Mouse (Mus musculus): ENCODE results near the gene Lyrm9. TPM values are rescaled to one million over a fixed set of nuclear protein-coding genes. Genes with fewer than 3 reads are reported as not detected.

Lyrm9 gene
- polyA plus RNA-seq, 1 experiment from 2014 or later, result 33.6 TPM

Other genes with a start within 250 kb of the Lyrm9 start
- gene Nlk, start 129.2 kb upstream of the Lyrm9 start, polyA plus RNA-seq (2015; fragmentation: Nextera tagmentation; extraction: Ambion mirVana), result 30.0 and 33.9 TPM in 2 replicates
- 33.3 and 36.0 TPM in 2 replicates for gene Ccnq, start 74.9 kb upstream of the Lyrm9 start, polyA plus RNA-seq (2015; fragmentation: Nextera tagmentation; extraction: Ambion mirVana)
- gene Nos2, start 94.2 kb downstream of the Lyrm9 start, polyA plus RNA-seq (2015; fragmentation: Nextera tagmentation; extraction: Ambion mirVana), result 1.1 TPM in 2 replicates
- 13.7 and 17.4 TPM in 2 replicates for gene Lgals9, start 158.4 kb downstream of the Lyrm9 start, polyA plus RNA-seq (2015; fragmentation: Nextera tagmentation; extraction: Ambion mirVana)

Measured in neural tube, embryonic 13.5 days (tissue).